Mouse (Mus musculus) C2C12 (cell line): ENCODE data around the gene Moap1. TPM values are rescaled to one million over a fixed set of nuclear protein-coding genes. Genes with fewer than 3 reads are reported as not detected.

Experiments used
- H3K27me3 ChIP-seq: one replicate; pipeline ENCODE4 v1.6.1; 2011; ENCODE audit not compliant: control insufficient read depth, insufficient read depth, insufficient read length
- H3K36me3 ChIP-seq: one replicate; pipeline ENCODE4 v1.6.1; 2011; ENCODE audit not compliant: control insufficient read depth, insufficient read depth
- H3K4me3 ChIP-seq: one replicate; pipeline ENCODE4 v1.5.1; 2011; ENCODE audit warnings: mild to moderate bottlenecking, control low read depth; ENCODE audit not compliant: poor library complexity, insufficient read depth, severe bottlenecking
- H3K79me2 ChIP-seq: one replicate; pipeline ENCODE4 v1.6.1; 2011; ENCODE audit not compliant: control insufficient read depth, insufficient read depth
- H3K79me3 ChIP-seq: one replicate; pipeline ENCODE4 v1.6.1; 2011; ENCODE audit warnings: low read depth, control low read depth
- H3ac ChIP-seq: one replicate; pipeline ENCODE3; 2011; ENCODE audit warnings: low read depth; ENCODE audit not compliant: control insufficient read depth, insufficient read length
- CEBPB ChIP-seq: IDR thresholded peaks from one replicate; pipeline ENCODE4 v1.6.1; 2011; ENCODE audit warnings: low read depth, mild to moderate bottlenecking, control low read depth, moderate library complexity
- CTCF ChIP-seq: IDR thresholded peaks from one replicate; pipeline ENCODE4 v1.5.1; 2011; ENCODE audit not compliant: control insufficient read depth, insufficient read depth, insufficient read length
- FOSL1 ChIP-seq: IDR thresholded peaks from one replicate; pipeline ENCODE4 v1.8.0; 2011; ENCODE audit warnings: mild to moderate bottlenecking, low read length; ENCODE audit not compliant: poor library complexity, insufficient read depth, severe bottlenecking
- MAX ChIP-seq: IDR thresholded peaks from one replicate; pipeline ENCODE4 v1.6.1; 2011; ENCODE audit warnings: mild to moderate bottlenecking, control low read depth
- MYOD1 ChIP-seq: IDR thresholded peaks from one replicate; pipeline ENCODE4 v1.6.1; 2011; ENCODE audit warnings: low read depth; ENCODE audit not compliant: control insufficient read depth, insufficient read length
- MYOG ChIP-seq: IDR thresholded peaks from one replicate; pipeline ENCODE4 v1.6.1; 2011; ENCODE audit not compliant: control insufficient read depth, insufficient read length; ENCODE audit errors: extremely low read depth
- USF1 ChIP-seq: IDR thresholded peaks from one replicate; pipeline ENCODE4 v1.6.1; 2011; ENCODE audit warnings: low read depth, mild to moderate bottlenecking, control low read depth, moderate library complexity
- polyA plus RNA-seq: library from polyadenylated mRNA; unstranded; fragments of >200 nt; fragmentation: generic; extraction: Trizol; gene quantifications from one replicate; pipeline ENCODE4 v1.2.1, GENCODE M21; 2012; ENCODE audit warnings: missing spikeins

Moap1 gene
- polyA plus RNA-seq, 1 experiment: 4.7 TPM

DNA sequence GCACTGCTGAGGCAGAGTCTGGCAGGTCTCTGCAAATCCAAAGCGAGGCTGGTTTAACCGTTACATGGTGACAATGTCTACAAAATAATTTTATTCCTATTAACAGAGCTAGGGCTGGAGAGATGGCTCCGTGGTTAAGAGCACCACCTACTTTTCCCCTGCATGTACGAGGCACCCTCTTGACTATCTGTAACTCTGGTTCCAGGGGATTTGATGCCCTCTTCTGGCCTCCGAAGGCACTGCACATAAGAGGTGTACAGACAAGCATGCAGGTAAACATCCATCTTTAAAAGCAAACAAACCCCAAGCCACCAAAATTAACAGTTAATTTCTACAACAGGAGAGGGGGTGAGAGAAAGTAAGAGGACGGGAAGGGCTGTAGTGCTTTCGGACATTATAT is 12.8 kb upstream of the Moap1 start:
- Histone ChIP-seq H3ac (no peak overlapping the region), H3K4me3 (peak overlapping the region; percentile 79), H3K27me3 (no peaks in the 10 kb centered on the region), H3K36me3 (peaks cover 2% of the 10 kb centered on the region), H3K79me2 (peaks cover 95% of the 10 kb centered on the region), H3K79me3 (peaks cover 76% of the 10 kb centered on the region)
- TF ChIP-seq MYOD1 (no peak), MAX (no peak), USF1 (no peak), CEBPB (no peak), MYOG (no peak), CTCF (no peak)

- H3K4me3 ChIP-seq: no peak overlapping the region
- peaks cover 16% of the 10 kb centered on the region for H3K36me3 ChIP-seq
- no peak for TF ChIP-seq FOSL1
- no peak for TF ChIP-seq MYOD1
- TF ChIP-seq MYOG: no peak
- no peak for TF ChIP-seq CTCF
- H3ac ChIP-seq: no peak overlapping the region
- peaks cover 99% of the 10 kb centered on the region for H3K79me2 ChIP-seq
- no peaks in the 10 kb centered on the region for H3K27me3 ChIP-seq
- H3K79me3 ChIP-seq: peaks cover 72% of the 10 kb centered on the region
Observed at GRCm38 (mm10) chr12:102748256-102748655, 4.8 kb upstream of the Moap1 start.

- H3K27me3 ChIP-seq: no peaks in the 10 kb centered on the region
- peaks cover 28% of the 10 kb centered on the region for H3K36me3 ChIP-seq
- H3ac ChIP-seq: no peak overlapping the region
- H3K79me3 ChIP-seq: peaks cover 42% of the 10 kb centered on the region
- H3K4me3 ChIP-seq: no peak overlapping the region
- H3K79me2 ChIP-seq: peaks cover 76% of the 10 kb centered on the region
- TF ChIP-seq FOSL1: no peak
- no peak for TF ChIP-seq CEBPB
- TF ChIP-seq CTCF: no peak
- no peak for TF ChIP-seq MYOG
- TF ChIP-seq MAX: no peak
- no peak for TF ChIP-seq USF1
- no peak for TF ChIP-seq MYOD1
Observed at GRCm38 (mm10) chr12:102744839-102745238, 1.4 kb upstream of the Moap1 start.

DNA sequence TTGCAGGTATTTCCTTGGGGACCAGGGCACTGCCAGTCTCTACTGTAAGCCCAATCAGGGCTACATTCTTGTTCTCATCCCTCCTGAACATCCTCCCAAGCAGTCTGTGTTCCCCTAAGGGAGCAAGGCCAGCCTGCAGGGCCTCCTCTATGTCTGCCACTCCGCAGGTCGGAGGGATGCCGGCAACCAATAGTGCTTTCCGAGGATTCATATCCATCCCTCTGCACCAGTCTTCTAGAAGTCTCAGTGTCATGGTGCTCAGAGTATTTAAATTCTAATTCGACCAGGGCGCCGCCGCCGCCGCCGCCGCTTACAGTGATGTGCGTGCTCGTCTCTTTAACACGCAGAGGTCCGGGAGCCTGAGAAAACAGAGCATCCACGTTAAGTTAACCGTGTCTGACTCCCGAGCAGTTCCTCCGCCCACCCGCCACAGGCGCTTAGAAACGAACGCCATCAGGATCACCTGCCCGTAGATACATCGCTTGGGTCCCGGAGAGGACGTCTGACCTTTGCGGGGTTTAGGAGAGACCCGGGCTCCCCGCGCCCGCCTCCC is 349 bp downstream of the Moap1 start:
- H3K79me2 ChIP-seq: peaks cover 58% of the 10 kb centered on the region
- TF ChIP-seq MAX (no peak), CTCF (no peak), FOSL1 (no peak), USF1 (no peak), MYOG (no peak), MYOD1 (no peak), CEBPB (no peak)
- H3K79me3 ChIP-seq: peaks cover 36% of the 10 kb centered on the region
- H3K27me3 ChIP-seq: no peaks in the 10 kb centered on the region
- H3K36me3 ChIP-seq: peaks cover 24% of the 10 kb centered on the region
- peak overlapping the region; percentile 61 for H3K4me3 ChIP-seq
- H3ac ChIP-seq: peak overlapping the region; percentile 84

DNA sequence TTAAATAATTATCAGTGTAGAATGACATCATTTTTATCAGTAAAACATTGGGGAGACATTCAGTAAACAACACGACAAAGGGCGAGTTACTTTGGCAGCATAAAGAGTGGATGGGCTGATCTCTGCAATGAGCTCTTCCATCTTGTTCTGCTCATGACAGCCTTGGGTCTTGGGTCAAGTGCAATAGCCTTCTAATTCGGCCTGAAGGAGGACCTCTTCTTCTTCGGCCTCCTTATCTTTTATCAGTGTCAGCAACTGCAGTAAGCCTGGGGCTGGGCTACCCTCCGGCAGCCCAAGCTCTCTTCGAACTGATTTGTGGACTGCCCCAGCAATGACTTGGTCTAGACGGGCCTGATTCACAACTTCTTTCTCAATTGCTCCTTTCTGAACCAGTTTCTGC is 1.4 kb downstream of the Moap1 start:
- Histone ChIP-seq H3K27me3 (no peaks in the 10 kb centered on the region), H3K36me3 (peaks cover 19% of the 10 kb centered on the region), H3K79me2 (peaks cover 48% of the 10 kb centered on the region), H3K4me3 (no peak overlapping the region), H3ac (no peak overlapping the region), H3K79me3 (peaks cover 27% of the 10 kb centered on the region)
- TF ChIP-seq CTCF (no peak), CEBPB (no peak), MYOD1 (no peak), USF1 (no peak), FOSL1 (no peak), MYOG (no peak), MAX (no peak)

DNA sequence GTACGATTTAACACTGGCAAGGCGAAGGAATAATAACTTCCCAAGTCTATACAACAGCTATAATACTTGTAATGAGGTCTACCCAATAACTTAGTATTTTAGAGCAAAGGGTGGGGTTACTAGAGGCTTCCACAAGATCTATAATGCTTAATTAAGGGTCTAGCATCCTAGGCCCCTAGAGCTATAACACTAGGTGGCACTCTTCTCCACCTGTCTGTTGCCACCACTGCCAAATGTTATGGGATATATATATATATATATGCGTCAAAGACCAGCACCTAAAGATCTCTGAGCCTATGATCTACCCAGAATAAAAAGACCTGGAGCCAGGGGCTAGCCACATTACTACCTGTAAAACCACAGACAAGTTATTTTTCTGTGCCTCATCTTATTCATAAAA is 3.2 kb downstream of the Moap1 start:
- Histone ChIP-seq H3K79me2 (peaks cover 30% of the 10 kb centered on the region), H3K4me3 (no peak overlapping the region), H3ac (no peak overlapping the region), H3K36me3 (peaks cover 12% of the 10 kb centered on the region), H3K27me3 (no peaks in the 10 kb centered on the region), H3K79me3 (peaks cover 11% of the 10 kb centered on the region)
- TF ChIP-seq FOSL1: no peak
- TF ChIP-seq MAX: no peak
- no peak for TF ChIP-seq CTCF
- TF ChIP-seq USF1: no peak
- no peak for TF ChIP-seq CEBPB
- TF ChIP-seq MYOG: no peak
- TF ChIP-seq MYOD1: no peak
